Mouse (Mus musculus) kidney, embryonic 16.5 days (tissue): Measurements from ENCODE around the gene Emc6. TPM values are rescaled to one million over a fixed set of nuclear protein-coding genes. Genes with fewer than 3 reads are reported as not detected.

Source experiments
- ATAC-seq: fragments of 200-750 bp; cut with Nextera tagmentation; 2 replicates; pipeline ENCODE4 v1.8.0; 2017; ENCODE audit warnings: moderate TSS enrichment; ENCODE audit not compliant: low FRiP score, low TSS enrichment
- H3K27ac ChIP-seq: fragments of 300-500 bp; sonication (generic); 2 replicates; pipeline ENCODE4 v1.5.1; 2014; ENCODE audit warnings: low read length
- H3K27me3 ChIP-seq: fragments of 300-500 bp; sonication (generic); 2 replicates; pipeline ENCODE4 v1.6.1; 2014; ENCODE audit warnings: low read length, control low read depth, mixed read lengths; ENCODE audit not compliant: insufficient read depth
- H3K36me3 ChIP-seq: fragments of 300-500 bp; sonication (generic); 2 replicates; pipeline ENCODE4 v1.6.1; 2014; ENCODE audit warnings: low read length, control low read depth, mixed read lengths; ENCODE audit not compliant: insufficient read depth
- H3K4me1 ChIP-seq: fragments of 300-500 bp; sonication (generic); 2 replicates; pipeline ENCODE4 v1.6.1; 2014; ENCODE audit warnings: low read length, control low read depth, mixed read lengths; ENCODE audit not compliant: insufficient read depth
- H3K4me2 ChIP-seq: fragments of 300-500 bp; sonication (generic); replicated peaks from 2 replicates; pipeline ENCODE4 v1.6.1; 2014; ENCODE audit warnings: low read depth, low read length
- H3K4me3 ChIP-seq: fragments of 300-500 bp; sonication (generic); 2 replicates; pipeline ENCODE4 v1.5.1; 2014; ENCODE audit warnings: mild to moderate bottlenecking, low read length
- H3K9ac ChIP-seq: fragments of 300-500 bp; sonication (generic); replicated peaks from 2 replicates; pipeline ENCODE4 v1.6.1; 2014; ENCODE audit warnings: low read length
- H3K9me3 ChIP-seq: fragments of 300-500 bp; sonication (generic); 2 replicates; pipeline ENCODE4 v1.6.1; 2016; ENCODE audit warnings: low read length, control low read depth
- WGBS: fragments of 180-500 bp; shearing (Covaris S2); extraction: QIAGEN DNeasy Blood & Tissue Kit; methylation state at CpG from one replicate; pipeline ENCODE4 v1.1.7; 2014; 5-methylcytosine and 5-hydroxymethylcytosine counted together
- polyA plus RNA-seq: library from polyadenylated mRNA; unstranded; fragments of >200 nt; fragmentation: Nextera tagmentation; extraction: Ambion mirVana; gene quantifications from 2 replicates; pipeline ENCODE4 v1.2.1, GENCODE M21; 2015

The Emc6 gene
- polyA plus RNA-seq, 1 experiment from 2014 or later, result 123 TPM

DNA sequence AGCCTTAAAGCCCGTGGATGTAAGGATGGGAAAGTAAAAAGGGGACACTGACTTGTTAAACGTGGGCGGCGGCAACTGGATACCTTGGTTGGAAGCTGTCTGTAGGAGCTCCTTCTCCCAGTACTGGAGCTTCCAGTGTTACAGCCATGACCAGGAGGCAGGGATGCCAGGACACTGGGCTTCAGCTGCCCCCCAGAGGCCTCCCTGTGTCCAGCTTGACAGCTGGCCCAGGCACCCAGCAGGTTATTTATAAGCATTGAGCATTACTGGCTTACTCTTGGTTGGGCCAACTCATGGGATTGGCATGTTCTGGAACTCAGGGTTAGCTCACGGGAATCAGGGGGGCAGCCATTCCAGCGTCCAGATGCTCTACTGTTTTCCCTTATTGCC lies 16.0 kb downstream of the Emc6 start:
- Histone ChIP-seq H3K9ac (peak overlapping the region; percentile 63), H3K4me2 (peak overlapping the region; percentile 86), H3K27me3 (peaks cover 23% of the 10 kb centered on the region), H3K4me3 (peak overlapping the region; percentile 46), H3K27ac (no peak overlapping the region), H3K9me3 (no peaks in the 10 kb centered on the region), H3K4me1 (peaks cover 8% of the 10 kb centered on the region), H3K36me3 (no peaks in the 10 kb centered on the region)
- peak; percentile 50 for ATAC-seq
- 20% methylated on average over 6 of the region's 6 CpGs for WGBS

DNA sequence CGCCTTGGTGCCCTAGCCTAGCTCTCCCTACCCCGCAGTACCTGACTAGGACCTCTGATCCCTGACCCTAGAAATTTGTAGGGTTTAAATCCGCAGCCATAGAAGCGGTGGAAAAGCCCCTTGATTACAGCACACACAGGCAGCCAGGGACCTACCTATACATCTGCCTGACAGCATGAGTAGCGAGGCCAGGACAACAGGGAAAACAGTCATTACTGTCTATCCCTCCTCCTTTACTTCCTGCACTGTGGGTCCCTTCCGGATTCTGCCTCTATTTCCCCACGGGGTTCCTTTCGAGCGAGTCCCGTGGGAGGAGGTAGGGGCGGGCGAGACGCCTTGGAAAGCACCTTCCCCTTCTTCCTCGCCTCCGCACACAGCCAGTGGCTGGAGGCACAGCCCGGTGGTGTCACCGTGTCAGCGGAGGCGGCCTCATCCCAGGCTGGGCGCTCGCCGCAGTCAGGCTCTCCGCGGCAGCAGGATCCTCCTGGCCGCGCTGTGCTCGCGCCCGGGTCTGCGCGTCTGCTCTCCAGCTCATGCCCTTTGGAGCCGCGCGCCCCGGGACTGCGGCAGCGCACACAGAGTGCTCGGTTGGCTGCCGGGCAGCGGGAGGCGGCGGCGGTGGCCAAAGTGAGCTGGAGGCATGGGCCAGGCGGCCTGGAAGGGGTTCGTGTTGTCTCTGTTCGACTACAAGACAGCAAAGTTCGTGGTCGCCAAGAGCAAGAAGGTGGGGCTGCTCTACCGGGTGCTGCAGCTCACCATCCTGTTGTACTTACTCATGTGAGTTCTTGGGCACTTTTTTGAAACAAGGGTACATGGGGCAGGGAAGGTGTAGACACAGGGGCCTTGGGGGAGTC lies 16.7 kb downstream of the Emc6 start, which contains the start of gene P2rx5:
TSS of gene P2rx5 (plus strand) at position 465 of the 854 bp plus-strand sequence.
- Histone ChIP-seq H3K36me3 (no peaks in the 10 kb centered on the region), H3K4me2 (peak within 1 kb of the TSS; percentile 86), H3K4me3 (peak within 1 kb of the TSS; percentile 46), H3K27me3 (peaks cover 23% of the 10 kb centered on the region), H3K27ac (no peak within 1 kb of the TSS), H3K4me1 (peaks cover 8% of the 10 kb centered on the region), H3K9ac (peak within 1 kb of the TSS; percentile 63), H3K9me3 (no peaks in the 10 kb centered on the region)
- 2% methylated on average over 49 of the region's 49 CpGs for WGBS
- peak; percentile 87 for ATAC-seq

- Histone ChIP-seq H3K9me3 (no peaks in the 10 kb centered on the region), H3K4me2 (no peak overlapping the region), H3K27ac (no peak overlapping the region), H3K36me3 (no peaks in the 10 kb centered on the region), H3K4me1 (no peaks in the 10 kb centered on the region), H3K9ac (no peak overlapping the region), H3K27me3 (peaks cover 15% of the 10 kb centered on the region), H3K4me3 (no peak overlapping the region)
- no peak for ATAC-seq
- 74% methylated on average over 6 of the region's 6 CpGs for WGBS
These were observed 21.8 kb downstream of the Emc6 start for GRCm38 (mm10) chr11:73155071-73155470.

- no peak overlapping the region for H3K9ac ChIP-seq
- H3K27ac ChIP-seq, result no peak overlapping the region
- no peaks in the 10 kb centered on the region for H3K36me3 ChIP-seq
- WGBS, result 82% methylated on average over 9 of the region's 9 CpGs
- H3K4me3 ChIP-seq, result no peak overlapping the region
- no peak overlapping the region for H3K4me2 ChIP-seq
- no peaks in the 10 kb centered on the region for H3K9me3 ChIP-seq
- no peaks in the 10 kb centered on the region for H3K4me1 ChIP-seq
- no peak for ATAC-seq
- no peaks in the 10 kb centered on the region for H3K27me3 ChIP-seq
These were observed 28.6 kb downstream of the Emc6 start for GRCm38 (mm10) chr11:73148209-73148608.

GRCm38 (mm10) chr11:73146975-73147365 lies 29.9 kb downstream of the Emc6 start:
- no peaks in the 10 kb centered on the region for H3K9me3 ChIP-seq
- 50% methylated on average over 7 of the region's 7 CpGs for WGBS
- no peak for ATAC-seq
- no peak overlapping the region for H3K27ac ChIP-seq
- H3K36me3 ChIP-seq, result no peaks in the 10 kb centered on the region
- H3K27me3 ChIP-seq, result no peaks in the 10 kb centered on the region
- no peak overlapping the region for H3K4me3 ChIP-seq
- H3K4me2 ChIP-seq, result no peak overlapping the region
- H3K4me1 ChIP-seq, result no peaks in the 10 kb centered on the region
- no peak overlapping the region for H3K9ac ChIP-seq

GRCm38 (mm10) chr11:73146026-73146974 lies 30.5 kb downstream of the Emc6 start:
- no peaks in the 10 kb centered on the region for H3K27me3 ChIP-seq
- no peaks in the 10 kb centered on the region for H3K9me3 ChIP-seq
- no peak overlapping the region for H3K4me3 ChIP-seq
- H3K36me3 ChIP-seq, result no peaks in the 10 kb centered on the region
- H3K9ac ChIP-seq, result no peak overlapping the region
- H3K4me2 ChIP-seq, result no peak overlapping the region
- H3K4me1 ChIP-seq, result no peaks in the 10 kb centered on the region
- H3K27ac ChIP-seq, result no peak overlapping the region
- 48% methylated on average over 11 of the region's 11 CpGs for WGBS
- no peak for ATAC-seq

DNA sequence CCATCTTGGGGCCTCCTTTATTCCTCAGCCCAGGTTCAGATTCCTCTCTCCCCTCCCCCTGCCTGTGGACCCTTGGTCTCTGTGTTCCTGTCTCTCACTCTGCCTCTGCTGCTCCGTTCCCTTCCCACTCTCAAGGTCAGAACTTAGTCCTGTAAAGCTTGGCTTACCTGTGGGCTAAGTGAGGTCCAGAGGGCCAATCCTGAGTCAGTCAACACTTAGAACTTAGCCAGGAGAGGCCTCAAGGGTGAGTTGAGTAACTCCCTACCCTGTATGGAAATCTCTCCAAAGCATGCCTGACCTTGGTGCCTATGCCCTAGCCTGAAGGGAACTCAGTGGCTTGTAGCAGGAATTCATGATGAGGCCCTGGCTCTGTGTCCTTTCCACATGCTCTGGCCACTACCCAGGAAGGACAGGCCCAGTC lies 32.6 kb downstream of the Emc6 start:
- WGBS, result 69% methylated on average over 1 of the region's 1 CpGs
- no peak overlapping the region for H3K9ac ChIP-seq
- ATAC-seq, result no peak

GRCm38 (mm10) chr11:73137591-73138501 lies 39.0 kb downstream of the Emc6 start, which contains the start of gene Haspin:
Gene Haspin, minus strand, starts transcription at chr11:73138294.
- peak; percentile 95 for ATAC-seq
- no peaks in the 10 kb centered on the region for H3K9me3 ChIP-seq
- peak within 1 kb of the TSS; percentile 67 for H3K4me2 ChIP-seq
- H3K27me3 ChIP-seq, result no peaks in the 10 kb centered on the region
- WGBS, result under 1% methylated on average over 81 of the region's 84 CpGs
- H3K27ac ChIP-seq, result no peak within 1 kb of the TSS; the same call in none of the 2 replicates
- peaks cover 18% of the 10 kb centered on the region for H3K36me3 ChIP-seq
- peak within 1 kb of the TSS; percentile 70 for H3K9ac ChIP-seq
- H3K4me1 ChIP-seq, result peaks cover 32% of the 10 kb centered on the region
- H3K4me3 ChIP-seq, result peak within 1 kb of the TSS; percentile 91

More for the DNA sequence above, 32.6 kb downstream of the Emc6 start:
- no peaks in the 10 kb centered on the region for H3K36me3 ChIP-seq
- H3K4me3 ChIP-seq, result no peak overlapping the region
- H3K9me3 ChIP-seq, result no peaks in the 10 kb centered on the region
- no peaks in the 10 kb centered on the region for H3K4me1 ChIP-seq
- H3K4me2 ChIP-seq, result no peak overlapping the region
- no peak overlapping the region for H3K27ac ChIP-seq
- no peaks in the 10 kb centered on the region for H3K27me3 ChIP-seq

- Histone ChIP-seq H3K27ac (no peak overlapping the region), H3K4me3 (peak overlapping the region; percentile 91), H3K4me2 (peak overlapping the region; percentile 67), H3K27me3 (no peaks in the 10 kb centered on the region), H3K36me3 (peaks cover 24% of the 10 kb centered on the region), H3K9me3 (no peaks in the 10 kb centered on the region), H3K9ac (peak overlapping the region; percentile 70), H3K4me1 (peaks cover 32% of the 10 kb centered on the region)
- WGBS, result 22% methylated on average over 11 of the region's 11 CpGs
- 0 out of 2 replicates have a peak, but pooled peaks have one; percentile 21 for ATAC-seq
These were observed 39.7 kb downstream of the Emc6 start for GRCm38 (mm10) chr11:73137116-73137515.
